Mouse (Mus musculus) heart, adult 8-10 months (tissue): Measurements from ENCODE around the gene Ccer2. TPM values are rescaled to one million over a fixed set of nuclear protein-coding genes. Genes with fewer than 3 reads are reported as not detected.

Experiments
- DNase-seq: peaks from one replicate; pipeline ENCODE4 v3.0.0; 2022; ENCODE audit warnings: low spot score
- total RNA-seq, 4 experiments: library from RNA; stranded (reverse); gene quantifications; 2 replicates each; pipeline ENCODE4 v1.2.4; 2022

Gene Ccer2
- not detected for total RNA-seq

DNA sequence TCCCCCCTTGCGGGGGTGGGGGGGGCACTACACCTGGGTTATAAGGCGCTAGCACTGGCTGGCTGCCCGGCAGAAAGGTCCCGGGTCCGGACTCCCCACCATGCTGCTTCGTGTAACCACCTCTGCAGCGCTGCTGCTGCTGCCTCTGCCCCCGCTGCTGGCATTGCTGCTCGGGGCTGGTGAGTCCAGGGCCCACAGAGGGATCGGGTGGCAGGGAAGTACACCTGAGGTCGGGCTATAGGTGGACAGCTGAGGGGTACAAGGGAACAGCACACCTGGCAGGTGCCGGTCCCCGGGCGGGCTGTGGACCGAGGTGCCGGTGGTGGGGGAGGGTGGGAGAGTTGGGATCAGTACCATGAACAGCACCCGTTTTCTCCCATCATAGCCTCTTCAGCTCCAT lies at the start of gene Ccer2:
Gene Ccer2, plus strand, starts transcription at position 96 of the 400 bp plus-strand sequence.
- DNase-seq: no peak

- DNase-seq: no peak
Observed at GRCm38 (mm10) chr7:28709454-28709853, 46.5 kb upstream of the Ccer2 start.

DNA sequence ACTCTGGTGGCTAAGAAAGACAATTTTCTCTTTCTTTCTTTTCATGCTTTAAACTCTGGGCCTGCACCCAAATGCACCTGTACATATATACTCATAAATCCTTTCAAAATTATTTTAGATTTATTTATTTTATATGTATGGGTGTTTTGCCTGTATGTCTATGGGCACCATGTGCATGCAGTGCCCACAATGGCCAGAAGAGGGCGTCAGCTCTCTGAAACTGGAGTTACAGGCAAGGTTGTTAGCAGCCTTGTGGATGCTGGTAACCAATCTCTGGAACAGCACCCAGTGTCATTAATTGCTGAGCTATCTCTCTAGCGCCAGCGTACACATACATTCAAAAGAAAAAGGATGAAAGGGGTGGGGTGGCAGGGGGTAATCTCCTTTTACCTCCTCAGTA lies 45.0 kb upstream of the Ccer2 start:
- no peak for DNase-seq

GRCm38 (mm10) chr7:28714667-28715066 lies 41.3 kb upstream of the Ccer2 start:
- no peak for DNase-seq

DNA sequence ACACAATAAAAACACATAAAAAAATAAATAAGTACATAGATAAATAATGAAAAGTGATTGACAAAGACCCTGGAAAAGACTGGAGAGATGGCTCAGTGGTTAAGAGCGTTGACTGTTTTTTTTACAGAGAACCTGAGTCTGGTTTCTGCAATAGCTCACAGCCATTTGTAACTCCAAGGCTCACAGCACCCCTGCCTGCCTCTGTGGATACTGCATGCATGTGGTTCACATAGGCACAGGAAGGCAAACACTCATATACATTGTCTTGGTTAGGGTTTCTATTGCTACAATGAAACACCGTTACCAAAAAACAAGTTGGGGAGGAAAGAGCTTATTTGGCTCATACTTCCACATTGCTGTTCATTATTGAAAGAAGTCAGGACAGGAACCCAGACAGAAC lies 40.4 kb upstream of the Ccer2 start:
- DNase-seq: no peak

DNA sequence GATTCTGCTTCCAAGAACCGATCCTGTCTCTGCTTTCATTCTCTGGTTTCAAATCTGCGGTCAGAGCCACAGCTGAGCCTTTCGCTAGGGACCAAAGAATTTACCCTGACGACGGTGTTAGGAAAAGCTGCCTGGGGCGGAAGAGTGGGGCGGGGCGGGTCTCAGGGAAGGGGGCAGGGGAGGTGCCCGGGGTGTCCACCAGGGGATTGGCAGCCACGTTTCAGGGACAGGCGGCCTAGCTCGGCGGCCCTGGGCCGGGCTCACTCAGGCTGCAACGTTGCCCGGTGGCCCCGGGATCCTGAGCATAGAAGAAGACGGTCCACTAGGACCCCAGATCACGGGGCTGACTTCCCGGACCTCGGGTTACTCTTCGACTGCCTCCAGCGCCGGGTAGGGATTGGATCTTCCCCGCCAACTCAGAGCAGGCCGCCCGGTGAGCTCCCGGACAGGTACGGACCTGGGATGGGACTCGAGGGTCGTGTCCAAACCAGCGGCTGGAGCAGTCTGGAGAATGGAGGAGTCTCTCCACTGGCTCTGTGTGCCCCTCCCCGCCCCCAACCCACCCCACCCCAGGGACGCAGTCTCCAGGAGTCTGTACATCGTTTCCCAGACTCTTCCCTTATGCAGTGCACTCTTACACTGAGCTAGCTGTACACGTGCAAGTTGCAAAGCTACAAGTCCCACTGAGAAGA lies 39.2 kb upstream of the Ccer2 start, which contains the start of gene Fbxo17:
Gene Fbxo17, plus strand, starts transcription at position 215 of the 692 bp plus-strand sequence.
- DNase-seq: peak; percentile 26

- DNase-seq: no peak
Observed at GRCm38 (mm10) chr7:28717726-28718125, 38.2 kb upstream of the Ccer2 start.

DNA sequence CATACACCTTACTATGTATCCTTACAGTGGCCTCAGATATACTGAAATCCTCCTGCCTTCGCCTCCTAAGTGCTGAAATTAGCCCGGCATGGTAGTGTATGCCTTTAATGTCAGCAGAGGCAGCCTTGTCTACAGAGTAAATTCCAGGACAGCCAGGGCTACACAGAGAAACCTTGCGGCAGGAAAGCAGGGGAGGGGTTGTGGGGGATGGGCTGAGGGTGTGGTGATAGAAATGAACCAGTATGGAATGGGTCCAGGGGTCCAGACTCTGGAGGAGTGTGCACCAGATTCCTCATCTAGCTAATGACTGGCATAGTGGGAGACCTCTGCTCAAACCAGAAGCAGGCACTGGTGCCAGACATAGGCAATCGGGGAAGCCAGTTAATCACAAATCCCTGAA lies 36.8 kb upstream of the Ccer2 start:
- DNase-seq: no peak

- DNase-seq: no peak
Observed at GRCm38 (mm10) chr7:28719650-28720049, 36.3 kb upstream of the Ccer2 start.

- no peak for DNase-seq
Observed at GRCm38 (mm10) chr7:28720753-28721537, 35.0 kb upstream of the Ccer2 start.

DNA sequence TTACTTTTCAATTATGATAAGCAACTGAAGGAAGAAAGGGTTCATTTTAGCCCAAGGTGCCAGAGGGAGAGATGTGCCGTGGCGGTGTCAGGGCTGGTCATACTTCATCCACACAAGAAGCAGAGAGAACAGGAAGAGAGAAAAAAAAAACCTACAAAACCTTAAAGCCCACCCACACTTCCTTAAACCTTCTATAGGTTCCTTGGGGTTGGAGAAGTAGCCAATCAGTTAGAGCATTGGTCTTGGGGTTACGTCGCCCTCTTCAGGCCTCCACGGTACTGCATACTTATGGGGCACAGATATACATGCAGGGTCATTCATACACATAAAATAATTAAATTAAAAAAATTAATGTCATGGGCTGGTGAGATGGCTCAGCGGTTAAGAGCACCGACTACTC lies 33.9 kb upstream of the Ccer2 start:
- DNase-seq: no peak

DNA sequence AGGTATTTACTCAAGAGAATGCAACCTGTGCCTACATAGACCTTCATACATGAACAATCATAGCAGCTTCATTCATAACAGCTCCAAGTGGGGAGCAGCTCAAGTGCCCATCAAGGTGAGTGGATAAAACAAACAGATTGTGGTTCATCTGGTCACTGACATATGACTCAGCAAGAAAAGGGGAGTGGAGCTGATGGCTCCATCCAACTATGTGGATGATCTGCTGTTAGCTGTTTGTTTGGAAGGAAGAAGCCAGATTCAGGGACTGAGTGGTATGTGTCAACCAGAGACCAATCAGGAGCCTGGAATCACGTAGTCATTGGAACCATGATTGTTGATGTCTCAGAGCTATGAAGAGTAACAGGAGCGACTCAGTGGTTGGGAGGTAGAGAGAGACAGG lies 31.4 kb upstream of the Ccer2 start:
- no peak for DNase-seq

DNA sequence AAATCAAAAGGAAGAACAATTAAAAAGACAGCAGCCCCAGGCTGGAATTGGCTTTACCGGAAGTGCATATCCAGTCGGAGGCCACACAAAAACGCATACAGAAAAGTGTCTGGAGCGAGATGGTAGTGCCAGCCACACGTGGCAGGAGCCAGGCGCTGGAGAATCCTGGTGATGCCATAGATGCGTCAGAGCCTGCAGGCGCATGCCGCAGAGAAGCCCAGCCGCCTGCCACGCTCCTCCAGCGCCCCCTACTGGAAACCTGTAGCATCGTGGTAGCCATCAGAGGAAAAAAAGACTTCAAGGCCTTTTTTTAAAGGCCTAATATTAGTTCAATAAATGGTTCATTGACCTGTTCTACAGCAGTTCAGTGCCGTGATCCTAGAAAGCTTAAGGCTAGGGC lies 29.4 kb upstream of the Ccer2 start:
- peak; percentile 33 for DNase-seq

- DNase-seq: no peak
Observed at GRCm38 (mm10) chr7:28727649-28728340, 28.2 kb upstream of the Ccer2 start.

DNA sequence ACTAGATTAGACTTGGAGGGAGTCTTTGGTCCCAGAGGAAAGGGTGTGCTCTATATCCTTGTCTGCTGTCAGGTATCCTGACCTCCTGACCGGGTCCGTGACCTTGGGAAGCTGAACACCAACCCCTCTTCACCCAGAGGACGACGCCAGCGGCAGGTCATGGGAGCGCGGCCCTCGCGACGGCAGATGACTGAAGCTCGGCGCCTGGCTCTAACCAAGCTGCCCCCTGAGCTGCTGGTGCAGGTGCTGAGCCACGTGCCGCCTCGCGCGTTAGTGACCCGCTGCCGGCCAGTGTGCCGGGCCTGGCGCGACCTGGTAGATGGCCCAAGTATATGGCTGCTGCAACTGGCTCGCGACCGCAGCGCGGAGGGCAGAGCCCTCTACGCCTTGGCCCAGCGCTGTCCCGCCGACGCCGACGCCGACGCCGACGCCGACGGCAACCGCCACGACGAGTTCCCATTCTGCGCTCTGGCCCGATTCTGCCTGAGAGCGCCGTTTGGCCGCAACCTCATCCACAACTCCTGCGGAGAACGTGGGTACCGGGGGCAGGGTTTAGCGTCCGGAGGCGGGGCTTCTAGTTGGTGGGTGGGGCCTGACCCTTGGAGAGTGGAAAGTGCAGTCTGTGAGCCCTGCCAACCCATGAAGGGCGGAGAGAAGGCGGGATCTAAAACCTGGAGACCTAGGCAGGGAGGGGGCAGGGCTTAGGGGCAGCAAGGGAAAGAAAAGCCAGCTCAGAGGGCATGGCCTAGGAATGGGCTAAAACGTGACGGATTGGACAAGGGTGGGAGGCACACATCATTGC lies 23.4 kb upstream of the Ccer2 start:
- DNase-seq: peak; percentile 44

- DNase-seq: no peak
Observed at GRCm38 (mm10) chr7:28733211-28733610, 22.8 kb upstream of the Ccer2 start.

DNA sequence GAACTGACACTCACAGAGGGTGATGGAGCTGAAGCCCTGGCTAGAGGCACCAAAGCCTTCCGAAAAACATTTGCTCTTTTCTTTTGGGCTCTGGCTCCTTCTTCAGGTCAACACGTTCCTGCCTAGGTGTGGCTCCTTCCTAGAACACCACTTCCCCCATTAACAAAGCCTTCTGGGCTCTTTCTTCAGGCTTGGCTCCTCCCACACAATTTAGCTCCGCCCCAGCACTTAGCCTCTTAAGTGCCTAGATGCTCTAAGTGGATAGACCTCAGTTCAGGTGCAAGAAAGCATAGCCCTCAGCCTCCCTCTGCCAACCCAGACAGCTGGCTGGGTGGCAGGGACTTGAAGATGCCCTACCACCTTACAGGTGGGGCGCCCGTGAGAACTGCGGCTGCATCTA lies 20.3 kb upstream of the Ccer2 start:
- no peak for DNase-seq

GRCm38 (mm10) chr7:28739829-28740228 lies 16.1 kb upstream of the Ccer2 start:
- DNase-seq: no peak

DNA sequence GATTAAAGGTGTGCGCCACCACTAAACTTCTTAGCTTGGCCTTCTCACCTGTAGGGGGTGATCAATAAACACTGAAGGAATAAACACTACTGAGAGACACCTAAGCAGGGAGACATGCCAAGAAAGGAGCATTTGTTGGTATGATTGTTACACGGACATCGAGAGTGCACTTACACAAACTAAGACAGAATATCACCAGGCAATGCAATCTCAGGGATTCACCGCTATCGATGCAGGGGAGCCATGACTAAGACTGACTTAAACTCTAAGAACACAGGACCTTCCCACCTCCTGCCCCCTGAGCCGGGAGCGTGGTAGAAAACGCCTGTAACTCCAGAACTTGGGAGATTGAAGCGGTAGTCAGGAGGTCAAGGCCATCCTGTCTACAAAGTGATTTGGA lies 15.0 kb upstream of the Ccer2 start:
- DNase-seq: no peak

DNA sequence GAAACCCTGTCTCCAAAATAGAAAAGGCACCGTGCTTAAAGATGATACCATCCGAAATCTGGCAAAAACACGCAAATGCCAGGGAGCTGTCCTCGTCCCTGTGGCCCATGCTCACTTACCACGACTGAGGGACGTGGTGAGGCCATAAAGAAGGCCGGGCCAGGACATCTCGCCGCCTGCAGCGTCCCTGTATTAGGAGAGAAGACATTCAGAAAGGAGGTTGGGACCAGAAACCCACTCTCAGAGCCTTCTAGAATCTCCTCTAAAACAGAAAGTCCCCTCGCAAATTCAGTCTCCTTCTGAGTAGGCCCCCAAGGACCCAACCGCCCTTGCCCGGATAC lies 14.6 kb upstream of the Ccer2 start:
- no peak for DNase-seq

DNA sequence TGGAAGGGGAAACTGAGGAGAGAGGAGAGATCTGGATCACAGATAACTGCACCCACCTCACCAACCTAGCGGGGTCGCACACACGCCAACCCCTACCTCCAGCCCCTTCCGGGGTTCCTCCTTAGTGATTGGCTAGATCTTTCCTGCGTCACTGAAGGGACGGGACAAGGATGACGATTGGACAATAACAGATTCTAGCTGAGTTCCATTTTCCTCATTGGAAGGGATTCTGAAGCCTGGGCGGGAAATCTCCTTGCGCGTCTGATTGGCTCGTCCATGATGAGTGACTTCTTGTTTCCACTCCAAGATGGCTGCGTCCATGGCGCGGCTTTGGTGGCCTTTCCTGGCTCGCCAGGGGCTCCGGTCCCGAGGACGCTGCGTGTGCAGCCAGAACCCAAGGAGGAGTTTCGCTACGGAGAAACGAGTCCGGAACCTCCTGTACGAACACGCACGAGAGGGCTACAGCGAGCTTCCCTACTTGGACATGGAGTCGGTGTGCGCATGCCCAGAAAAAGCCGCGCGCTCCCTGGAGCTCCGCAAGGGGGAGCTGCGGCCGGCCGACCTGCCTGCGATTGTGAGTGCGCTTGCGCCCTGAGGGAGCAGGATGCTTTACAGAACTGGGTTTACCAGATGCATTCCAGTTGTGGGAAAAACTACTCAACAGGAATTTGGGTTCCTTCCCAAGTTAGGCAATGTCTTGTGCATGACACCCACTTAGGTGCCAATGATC lies 14.1 kb upstream of the Ccer2 start, which contains the start of the genes Mrps12 and Sars2:
Gene Mrps12, minus strand, starts transcription at position 112 of the 730 bp plus-strand sequence.
Gene Sars2, plus strand, starts transcription at position 284 of the 730 bp plus-strand sequence.
- DNase-seq: peak; percentile 99
